Mouse (Mus musculus): ENCODE measurements around the gene Nup210. TPM values are rescaled to one million over a fixed set of nuclear protein-coding genes. Genes with fewer than 3 reads are reported as not detected.
"Not testable (repeated sequence)": the region's sequence is repeated elsewhere in the genome, so short reads cannot be mapped to it uniquely, and the experiment has no call there.

The Nup210 gene
- polyA plus RNA-seq, 1 experiment from 2014 or later: 17.3 TPM

- no peaks in the 10 kb centered on the region for H3K9me3 ChIP-seq
- no peak for ATAC-seq
- no peak overlapping the region for H3K9ac ChIP-seq (replicated peaks)
- no peaks in the 10 kb centered on the region for H3K4me1 ChIP-seq (replicated peaks)
- H3K36me3 ChIP-seq: no peaks in the 10 kb centered on the region
- H3K27ac ChIP-seq: no peak overlapping the region
- no peak overlapping the region for H3K4me2 ChIP-seq (replicated peaks)
- H3K4me3 ChIP-seq (replicated peaks): no peak overlapping the region
- WGBS: 66% methylated on average over 1 of the region's 1 CpGs
- no peaks in the 10 kb centered on the region for H3K27me3 ChIP-seq
Observed at GRCm38 (mm10) chr6:91130856-91131255, 14.2 kb upstream of the Nup210 start.

DNA sequence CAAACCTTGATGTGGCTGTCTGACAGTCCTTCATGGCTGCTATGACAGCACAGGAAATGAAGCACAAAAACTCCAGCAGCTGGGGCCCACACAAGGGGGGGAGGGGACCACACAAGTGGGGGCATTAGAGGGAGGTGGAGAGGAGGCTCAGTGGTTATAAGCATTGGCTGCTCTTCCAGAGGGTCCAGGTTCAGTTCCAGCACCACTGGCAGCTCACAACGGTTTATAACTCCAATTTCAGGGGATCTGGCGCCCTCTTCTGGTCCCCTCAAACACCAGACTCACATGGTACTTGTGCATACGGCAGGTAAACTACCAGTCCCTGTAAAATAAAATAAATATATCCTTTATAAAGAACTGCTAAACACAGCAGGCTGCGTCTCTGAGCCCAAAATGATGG lies 12.4 kb upstream of the Nup210 start:
- H3K27me3 ChIP-seq: no peaks in the 10 kb centered on the region
- H3K4me3 ChIP-seq (replicated peaks): no peak overlapping the region
- H3K27ac ChIP-seq: no peak overlapping the region
- no peak for ATAC-seq
- H3K9me3 ChIP-seq: no peaks in the 10 kb centered on the region
- peaks cover 10% of the 10 kb centered on the region; the same call in 1 of the 2 replicates for H3K4me1 ChIP-seq (replicated peaks)
- no peak overlapping the region for H3K9ac ChIP-seq (replicated peaks)
- WGBS: 65% methylated on average over 4 of the region's 4 CpGs
- no peaks in the 10 kb centered on the region for H3K36me3 ChIP-seq
- no peak overlapping the region for H3K4me2 ChIP-seq (replicated peaks)

GRCm38 (mm10) chr6:91125228-91125585 lies 8.6 kb upstream of the Nup210 start:
- H3K9ac ChIP-seq (replicated peaks): no peak overlapping the region
- H3K27me3 ChIP-seq: no peaks in the 10 kb centered on the region
- H3K36me3 ChIP-seq: no peaks in the 10 kb centered on the region
- peaks cover 13% of the 10 kb centered on the region; the same call in 1 of the 2 replicates for H3K4me1 ChIP-seq (replicated peaks)
- no peak overlapping the region for H3K4me3 ChIP-seq (replicated peaks)
- H3K27ac ChIP-seq: no peak overlapping the region
- H3K4me2 ChIP-seq (replicated peaks): no peak overlapping the region
- ATAC-seq: no peak
- 84% methylated on average over 2 of the region's 2 CpGs for WGBS
- no peaks in the 10 kb centered on the region for H3K9me3 ChIP-seq

DNA sequence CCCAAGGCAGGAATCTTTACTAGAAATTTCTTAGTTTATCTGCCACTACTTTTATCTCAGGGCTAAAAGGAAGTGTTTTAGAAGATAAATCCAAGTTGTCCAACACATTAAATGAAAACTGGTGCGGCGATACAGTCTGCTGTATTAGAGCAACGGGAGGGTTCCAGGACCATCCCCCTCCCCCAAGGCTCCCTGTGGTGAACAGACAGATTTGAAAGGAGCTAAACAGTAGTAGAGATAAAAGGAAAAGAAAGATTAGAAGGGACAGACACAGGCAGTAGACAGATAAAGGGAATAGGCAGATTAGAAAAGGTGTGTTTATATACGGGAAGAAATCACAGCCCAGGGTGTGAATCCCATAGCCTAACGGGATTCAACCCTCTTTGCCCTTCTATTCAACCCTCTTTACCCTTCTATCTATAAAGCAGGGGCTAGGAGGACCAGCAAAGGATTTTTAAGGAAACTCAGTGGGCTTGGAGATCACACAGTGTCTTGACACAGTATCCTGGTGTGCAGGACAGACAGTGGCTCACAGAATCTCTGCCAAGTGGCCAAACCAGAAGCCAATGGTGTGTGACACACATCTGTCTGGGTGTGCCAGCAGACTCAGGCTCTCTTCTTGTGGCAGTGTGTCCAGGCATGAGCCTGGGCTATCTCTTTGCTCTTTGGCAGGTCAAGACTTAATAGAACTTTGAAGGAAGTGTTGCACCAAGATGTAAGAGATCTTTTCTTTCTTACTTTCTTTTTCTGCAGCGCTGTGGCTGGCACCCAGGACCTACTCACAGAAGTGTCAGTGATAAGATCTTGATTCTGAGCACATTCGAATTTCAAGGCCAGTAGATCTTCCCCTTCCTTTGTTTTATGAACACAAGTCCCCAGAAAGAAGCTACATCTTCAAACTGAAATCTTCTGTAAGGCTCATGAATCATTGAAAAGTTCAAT lies 7.9 kb upstream of the Nup210 start:
- ATAC-seq: no peak
- H3K27me3 ChIP-seq: no peaks in the 10 kb centered on the region
- H3K36me3 ChIP-seq: no peaks in the 10 kb centered on the region
- WGBS: 38% methylated on average over 7 of the region's 7 CpGs
- H3K27ac ChIP-seq: no peak overlapping the region
- H3K4me3 ChIP-seq (replicated peaks): no peak overlapping the region
- H3K4me1 ChIP-seq (replicated peaks): peaks cover 13% of the 10 kb centered on the region; the same call in 1 of the 2 replicates
- H3K4me2 ChIP-seq (replicated peaks): no peak overlapping the region
- no peak overlapping the region for H3K9ac ChIP-seq (replicated peaks)
- H3K9me3 ChIP-seq: no peaks in the 10 kb centered on the region

DNA sequence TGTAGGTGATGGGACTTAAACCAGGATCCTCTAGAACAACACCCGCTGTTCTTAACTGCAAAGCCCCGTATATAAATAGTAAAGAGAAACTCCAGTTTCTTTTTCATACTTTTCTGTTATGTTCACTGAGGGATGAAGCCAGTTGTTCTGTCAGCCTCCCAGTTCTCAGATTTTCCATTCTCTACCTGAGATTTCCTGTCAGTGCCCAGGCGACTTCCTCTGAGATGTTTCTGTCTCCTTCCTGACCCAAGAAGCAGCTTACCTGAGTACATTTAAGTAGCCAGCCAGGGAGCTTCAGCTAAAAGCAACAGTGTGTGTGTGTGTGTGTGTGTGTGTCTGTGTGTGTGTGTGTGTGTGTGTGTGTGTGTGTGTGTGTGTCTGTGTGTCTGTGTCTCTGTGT lies 6.8 kb upstream of the Nup210 start:
- 90% methylated on average over 3 of the region's 3 CpGs for WGBS
- no peak for ATAC-seq
- peaks cover 13% of the 10 kb centered on the region; the same call in 1 of the 2 replicates for H3K4me1 ChIP-seq (replicated peaks)
- H3K9me3 ChIP-seq: no peaks in the 10 kb centered on the region
- H3K27me3 ChIP-seq: no peaks in the 10 kb centered on the region
- H3K36me3 ChIP-seq: no peaks in the 10 kb centered on the region
- H3K4me2 ChIP-seq (replicated peaks): no peak overlapping the region
- H3K27ac ChIP-seq: no peak overlapping the region
- no peak overlapping the region for H3K4me3 ChIP-seq (replicated peaks)
- H3K9ac ChIP-seq (replicated peaks): no peak overlapping the region

DNA sequence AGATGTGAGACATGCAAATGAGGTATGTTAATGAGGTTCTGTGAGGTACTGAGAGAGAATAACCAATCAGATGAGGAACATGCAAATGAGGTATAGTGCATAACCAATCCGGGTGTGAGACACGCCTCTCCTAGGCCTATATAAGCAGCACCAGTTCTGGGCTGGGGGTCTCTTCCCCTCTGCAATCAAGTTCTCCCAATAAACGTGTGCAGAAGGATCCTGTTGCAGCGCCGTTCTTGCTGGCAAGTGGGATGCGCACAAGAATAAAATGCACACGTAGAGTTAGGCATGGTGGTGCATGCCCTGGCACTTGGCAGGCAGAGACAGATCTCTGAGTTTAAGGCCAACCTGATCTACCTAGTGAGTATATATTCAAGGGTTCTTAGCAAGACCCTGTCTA lies 4.5 kb upstream of the Nup210 start:
- not testable (repeated sequence) for H3K36me3 ChIP-seq; H3K9ac ChIP-seq (replicated peaks); H3K27ac ChIP-seq; H3K9me3 ChIP-seq; H3K4me2 ChIP-seq (replicated peaks); H3K4me3 ChIP-seq (replicated peaks); H3K27me3 ChIP-seq; ATAC-seq
- peaks cover 24% of the 10 kb centered on the region for H3K4me1 ChIP-seq (replicated peaks)
- WGBS: 95% methylated on average over 7 of the region's 7 CpGs

- Histone ChIP-seq H3K9me3 (no peaks in the 10 kb centered on the region), H3K27ac (no peak overlapping the region), H3K4me1 (replicated peaks) (peaks cover 33% of the 10 kb centered on the region), H3K36me3 (no peaks in the 10 kb centered on the region), H3K4me2 (replicated peaks) (no peak overlapping the region), H3K27me3 (no peaks in the 10 kb centered on the region), H3K9ac (replicated peaks) (no peak overlapping the region), H3K4me3 (replicated peaks) (no peak overlapping the region)
- no peak for ATAC-seq
- 74% methylated on average over 2 of the region's 2 CpGs for WGBS
Observed at GRCm38 (mm10) chr6:91120206-91120605, 3.6 kb upstream of the Nup210 start.

GRCm38 (mm10) chr6:91118526-91118925 lies 1.9 kb upstream of the Nup210 start:
- no peak overlapping the region for H3K9ac ChIP-seq (replicated peaks)
- no peaks in the 10 kb centered on the region for H3K9me3 ChIP-seq
- ATAC-seq: no peak

DNA sequence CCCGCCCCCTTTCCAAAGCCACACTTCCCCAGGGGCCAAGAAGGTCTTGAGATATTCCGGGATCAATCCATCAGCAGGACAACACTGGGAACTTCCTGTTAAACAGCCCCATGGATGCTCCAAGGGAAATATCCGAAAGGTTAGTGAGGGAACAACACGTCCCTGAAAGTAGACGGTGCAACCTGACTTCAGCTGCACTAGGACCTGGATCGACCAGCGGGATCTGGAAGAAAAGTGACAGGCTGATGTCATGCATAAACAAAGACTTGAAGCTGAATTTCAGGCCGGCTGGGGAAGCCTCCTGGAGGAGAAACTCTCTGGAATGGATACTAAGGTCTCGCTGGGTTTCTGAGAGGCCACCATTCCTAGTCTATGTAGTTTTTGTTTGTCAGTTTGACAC lies 520 bp upstream of the Nup210 start:
- WGBS: under 1% methylated on average over 9 of the region's 9 CpGs
- Histone ChIP-seq H3K9me3 (no peaks in the 10 kb centered on the region), H3K4me2 (replicated peaks) (peak overlapping the region; percentile 86), H3K9ac (replicated peaks) (peak overlapping the region; percentile 84), H3K4me1 (replicated peaks) (peaks cover 32% of the 10 kb centered on the region), H3K36me3 (no peaks in the 10 kb centered on the region), H3K27ac (peak overlapping the region; percentile 85), H3K27me3 (no peaks in the 10 kb centered on the region), H3K4me3 (replicated peaks) (peak overlapping the region; percentile 65)
- ATAC-seq: peak; percentile 70

More at GRCm38 (mm10) chr6:91118526-91118925, 1.9 kb upstream of the Nup210 start:
- Histone ChIP-seq H3K4me1 (replicated peaks) (peaks cover 32% of the 10 kb centered on the region), H3K4me2 (replicated peaks) (no peak overlapping the region), H3K36me3 (no peaks in the 10 kb centered on the region), H3K4me3 (replicated peaks) (no peak overlapping the region), H3K27ac (no peak overlapping the region), H3K27me3 (no peaks in the 10 kb centered on the region)

DNA sequence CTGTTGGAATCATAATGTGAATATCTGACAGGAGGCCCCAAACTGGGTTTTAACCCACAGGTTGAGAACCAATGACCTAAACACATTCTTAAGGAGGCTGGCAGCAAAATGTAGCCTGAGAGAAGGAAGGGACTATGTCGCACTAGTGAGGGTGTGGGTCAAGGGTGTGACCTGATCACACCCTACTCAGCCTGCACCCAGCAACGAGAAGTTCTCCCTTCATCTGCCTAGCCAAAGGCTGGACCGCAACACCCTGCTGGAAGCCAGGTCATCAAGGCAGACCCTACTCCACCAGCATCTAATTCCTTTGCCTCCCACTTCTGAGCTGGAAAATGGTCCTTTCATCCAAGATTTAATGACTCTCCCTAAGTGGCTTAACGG lies 776 bp downstream of the Nup210 start:
- H3K27me3 ChIP-seq: no peaks in the 10 kb centered on the region
- peak overlapping the region; percentile 65 for H3K4me3 ChIP-seq (replicated peaks)
- 0 out of 2 replicates have a peak overlapping the region, but pooled peaks have one; percentile 85 for H3K27ac ChIP-seq
- no peaks in the 10 kb centered on the region for H3K9me3 ChIP-seq
- peaks cover 32% of the 10 kb centered on the region for H3K4me1 ChIP-seq (replicated peaks)
- H3K9ac ChIP-seq (replicated peaks): peak overlapping the region; percentile 84
- no peak for ATAC-seq
- WGBS: 11% methylated on average over 4 of the region's 4 CpGs
- H3K36me3 ChIP-seq: no peaks in the 10 kb centered on the region
- peak overlapping the region; percentile 86 for H3K4me2 ChIP-seq (replicated peaks)

GRCm38 (mm10) chr6:91115158-91115557 lies 1.5 kb downstream of the Nup210 start:
- H3K9me3 ChIP-seq: no peaks in the 10 kb centered on the region
- H3K9ac ChIP-seq (replicated peaks): no peak overlapping the region
- 65% methylated on average over 1 of the region's 1 CpGs for WGBS
- H3K27ac ChIP-seq: no peak overlapping the region
- H3K4me3 ChIP-seq (replicated peaks): peak overlapping the region; percentile 65; the same call in 1 of the 2 replicates
- H3K4me2 ChIP-seq (replicated peaks): peak overlapping the region; percentile 86
- peaks cover 32% of the 10 kb centered on the region for H3K4me1 ChIP-seq (replicated peaks)
- H3K36me3 ChIP-seq: no peaks in the 10 kb centered on the region
- ATAC-seq: no peak
- no peaks in the 10 kb centered on the region for H3K27me3 ChIP-seq

GRCm38 (mm10) chr6:91114716-91115115 lies 1.9 kb downstream of the Nup210 start:
- peaks cover 32% of the 10 kb centered on the region for H3K4me1 ChIP-seq (replicated peaks)
- H3K9ac ChIP-seq (replicated peaks): no peak overlapping the region
- H3K4me2 ChIP-seq (replicated peaks): 0 out of 2 replicates have a peak overlapping the region, but pooled peaks have one; percentile 86
- H3K36me3 ChIP-seq: no peaks in the 10 kb centered on the region
- WGBS: 62% methylated on average over 2 of the region's 2 CpGs
- no peak overlapping the region for H3K27ac ChIP-seq
- no peaks in the 10 kb centered on the region for H3K9me3 ChIP-seq
- H3K27me3 ChIP-seq: no peaks in the 10 kb centered on the region
- H3K4me3 ChIP-seq (replicated peaks): no peak overlapping the region
- no peak for ATAC-seq

- Histone ChIP-seq H3K9me3 (no peaks in the 10 kb centered on the region), H3K27me3 (no peaks in the 10 kb centered on the region), H3K27ac (no peak overlapping the region), H3K36me3 (no peaks in the 10 kb centered on the region), H3K9ac (replicated peaks) (no peak overlapping the region), H3K4me2 (replicated peaks) (no peak overlapping the region), H3K4me1 (replicated peaks) (peaks cover 26% of the 10 kb centered on the region), H3K4me3 (replicated peaks) (no peak overlapping the region)
- ATAC-seq: no peak
- WGBS: 97% methylated on average over 3 of the region's 3 CpGs
Observed at GRCm38 (mm10) chr6:91111954-91112252, 4.7 kb downstream of the Nup210 start.
